Comparison of ENCODE assay signal across 9 mouse cellular contexts in the genomic region with DNA sequence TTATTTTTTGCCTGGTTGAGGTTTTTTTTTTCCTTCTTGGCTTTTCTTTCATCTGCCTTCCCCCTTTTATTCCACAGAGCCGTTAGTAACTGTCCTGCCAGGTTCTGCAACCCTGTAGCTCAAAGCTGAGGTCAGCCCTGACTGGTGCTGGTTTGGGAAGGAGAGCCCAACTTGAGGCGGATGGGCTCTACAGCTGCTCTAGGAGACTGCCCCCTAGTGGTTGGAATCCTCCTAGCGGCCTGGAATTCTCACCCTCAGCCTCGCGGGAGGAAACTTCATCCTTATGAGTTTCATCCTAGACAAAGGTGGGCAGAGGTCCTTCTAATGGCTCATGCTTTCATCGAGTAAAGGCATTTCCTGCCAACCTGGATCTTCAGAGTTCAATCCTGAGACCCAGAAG. TPM values are rescaled to one million over a fixed set of nuclear protein-coding genes. Genes with fewer than 3 reads are reported as not detected.
DNase-seq lines count a peak whose midpoint lies in the region; ATAC-seq and TF ChIP-seq lines count a peak whose summit lies in the region.
"Had no signal": no experiment of that assay in that cellular context is flagged by ENCODE, and none has a peak within 500 bp of the region (broad histone marks: within the 10 kb centered on the region; RNA-seq: fewer than 3 reads in every experiment).

No protein-coding gene starts in this region.

- ATAC-seq in heart, embryonic 12.5 days (ENCODE audit: insufficient number of reproducible peaks, low FRiP score): no peak

- peak; percentile 74 to 84 for DNase-seq in heart, adult 2 months
- peak; percentile 90 for DNase-seq in ZHBTc4 (ENCODE audit: low read depth, low spot score)
- peak; percentile 62 to 79 for DNase-seq in cerebellum, postnatal 14 days
- DNase-seq in heart, postnatal 10 days: peak; percentile 76 to 86
- DNase-seq in left cerebral cortex, postnatal 14 days (ENCODE audit: low spot score in 2 of 2): peak; percentile 27 to 63
- peak; percentile 54 to 69 for DNase-seq in natural killer cell, adult 2 months (ENCODE audit: low spot score in 2 of 2)
- peak; percentile 69 for DNase-seq in testis, postnatal 14 days (ENCODE audit: low spot score)

- no peaks in the 10 kb centered on the region for H3K79me2 ChIP-seq in heart, adult 2 months (replicated peaks; ENCODE audit: control insufficient read depth, insufficient read depth, low read length)

- H3K27me3 ChIP-seq in heart, adult 2 months (ENCODE audit: control insufficient read depth, insufficient read depth, low read length): no peaks in the 10 kb centered on the region
- H3K27me3 ChIP-seq in heart, embryonic 12.5 days (replicated peaks): no peaks in the 10 kb centered on the region
- H3K27me3 ChIP-seq: limb, embryonic 12.5 days had no signal

- 32% methylated on average over 6 of the region's 6 CpGs for WGBS in heart, adult 2 months
- 49% methylated on average over 6 of the region's 6 CpGs for WGBS in heart, embryonic 12.5 days

- no peaks in the 10 kb centered on the region for H3K4me1 ChIP-seq in heart, adult 2 months (ENCODE audit: control insufficient read depth, insufficient read depth, low read length)
- 0 out of 2 replicates have a peak, but pooled peaks cover 4% of the 10 kb centered on the region for H3K4me1 ChIP-seq in heart, embryonic 12.5 days (replicated peaks)
- H3K4me1 ChIP-seq: limb, embryonic 12.5 days had no signal

- TF ChIP-seq EP300 in heart, adult 2 months (IDR thresholded peaks at IDR 0.05; ENCODE audit: insufficient read depth, low read depth, low read length): 0 out of 2 replicates have a peak, but pooled peaks have one; percentile 33

- no peaks in the 10 kb centered on the region for H3K36me3 ChIP-seq in heart, adult 2 months (ENCODE audit: control insufficient read depth, insufficient read depth, low read length)
- no peaks in the 10 kb centered on the region for H3K36me3 ChIP-seq in heart, embryonic 12.5 days
- H3K36me3 ChIP-seq: limb, embryonic 12.5 days had no signal

- intact Hi-C loops in heart, adult 2 months (cut with DNase I): loop anchor here (1.0 kb wide), 1 partner anchor 70 kb away; no protein-coding TSS in a partner anchor
- intact Hi-C loops in heart, postnatal 10 days (cut with DNase I): loop anchor here (2.0 to 5.0 kb wide), 2 partner anchors 53 to 69 kb away; partner anchors contain the start of gene Tmsb10
- intact Hi-C loops in left cerebral cortex, postnatal 14 days (cut with DNase I): loop anchor here (2.0 kb wide), 1 partner anchor 69 kb away; no protein-coding TSS in a partner anchor

- H3K4me3 ChIP-seq in heart, adult 2 months: no peak overlapping the region
- H3K4me3 ChIP-seq in heart, embryonic 12.5 days: no peak overlapping the region
- H3K4me3 ChIP-seq: limb, embryonic 12.5 days had no signal

- H3K9me3 ChIP-seq in heart, embryonic 12.5 days (replicated peaks): no peaks in the 10 kb centered on the region
- H3K9me3 ChIP-seq: limb, embryonic 12.5 days had no signal

- no peak overlapping the region for H3K4me2 ChIP-seq in heart, embryonic 12.5 days
- H3K4me2 ChIP-seq: limb, embryonic 12.5 days had no signal

- no peak overlapping the region for H3K27ac ChIP-seq in heart, adult 2 months
- no peak overlapping the region for H3K27ac ChIP-seq in heart, embryonic 12.5 days (ENCODE audit: poor library complexity, severe bottlenecking)
- H3K27ac ChIP-seq: limb, embryonic 12.5 days had no signal

- peak; percentile 88 for TF ChIP-seq CTCF in heart, adult 2 months (IDR thresholded peaks at IDR 0.05)

- TF ChIP-seq POLR2A in heart, adult 2 months (IDR thresholded peaks at IDR 0.05; ENCODE audit: insufficient read depth, low read depth, low read length): no peak

- H3K9ac ChIP-seq in heart, adult 2 months (ENCODE audit: low read depth, low read length): no peak overlapping the region
- no peak overlapping the region for H3K9ac ChIP-seq in heart, embryonic 12.5 days
- H3K9ac ChIP-seq: limb, embryonic 12.5 days had no signal

RNA-seq across cellular contexts. Expression of gene Tmsb10, which starts 51.5 kb away (rescaled TPM):
- 10 to 100 TPM; 73.8 to 96.5 TPM for total RNA-seq in heart, adult 2 months (2021)
- 29.8 and 36.4 TPM in 2 replicates for polyA plus RNA-seq in heart, adult 2 months (2012; rRNA removed)
- 2,303 and 2,375 TPM in 2 replicates for polyA plus RNA-seq in heart, embryonic 12.5 days (2016; fragmentation: Nextera tagmentation; extraction: Ambion mirVana)
- 100 to 1,000 TPM; 526 to 622 TPM for total RNA-seq in heart, postnatal 10 days (2021)
- total RNA-seq in left cerebral cortex, postnatal 14 days (2021): 100 to 1,000 TPM; 833 to 928 TPM

Comparison
In these comparisons a context has a peak if more than half of its experiments do, and no peak if none do; other contexts are left out.
1. RNA of gene Tmsb10, which starts 51.5 kb away (total RNA-seq): 833 to 928 TPM in left cerebral cortex, postnatal 14 days and 526 to 622 TPM in heart, postnatal 10 days; 73.8 to 96.5 TPM in heart, adult 2 months; every median in the first group is over 4 times any median in the second.
2. Peak in every context shown above with its lines, with median percentiles within 50 percentile points of each other: DNase-seq.